Mouse (Mus musculus) brain, adult 2 months (tissue): ENCODE data around the gene Man1c1.
A peak's percentile ranks its signal among the peaks of the same experiment; 100 is the strongest.

Source experiments
- DNase-seq: peaks from one replicate; pipeline ENCODE4 v3.0.0; 2011; ENCODE audit warnings: low read depth, low spot score

The Man1c1 gene

GRCm38 (mm10) chr4:134606054-134606453, 98.0 kb downstream of the Man1c1 start:
- peak; percentile 68 for DNase-seq

DNA sequence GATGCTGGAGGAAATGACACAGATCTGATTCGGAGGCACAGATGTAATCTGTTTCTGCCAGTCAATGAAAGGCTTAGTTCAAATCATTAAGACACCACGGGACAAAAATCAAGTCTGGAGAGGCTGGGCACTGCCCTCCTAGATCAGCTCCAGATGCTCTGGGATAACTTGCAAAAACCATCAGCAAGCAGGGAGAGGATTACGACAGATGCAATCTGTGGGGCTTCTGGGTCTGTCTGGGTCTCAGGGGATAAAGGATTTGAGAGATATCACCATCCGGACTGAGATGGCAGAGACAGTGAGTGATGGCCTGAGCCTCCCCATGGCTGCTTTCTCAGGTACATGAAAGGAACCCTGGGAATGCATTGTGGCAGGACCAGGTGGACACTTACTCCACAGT, 99.6 kb downstream of the Man1c1 start:
- DNase-seq, result no peak

DNA sequence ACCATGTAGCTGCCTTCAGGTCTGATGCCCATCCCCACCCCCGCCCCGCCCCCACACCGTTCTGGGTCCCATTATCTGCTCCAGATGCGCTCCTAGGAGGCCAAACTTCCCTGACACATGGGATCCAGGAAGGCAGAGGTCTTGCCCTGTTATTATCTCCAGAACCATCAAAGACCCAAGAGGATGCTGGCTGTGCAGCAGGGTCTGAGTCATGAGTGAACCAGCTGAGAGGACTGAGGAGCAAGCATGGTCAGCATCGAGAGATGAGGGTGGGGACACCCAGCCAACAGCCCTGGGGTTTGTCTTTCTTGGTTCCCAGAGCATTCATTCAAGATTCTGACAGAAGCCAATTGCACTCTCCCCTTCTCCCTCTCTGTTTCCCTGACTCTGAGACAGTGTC, 100.5 kb downstream of the Man1c1 start:
- DNase-seq, result no peak

DNA sequence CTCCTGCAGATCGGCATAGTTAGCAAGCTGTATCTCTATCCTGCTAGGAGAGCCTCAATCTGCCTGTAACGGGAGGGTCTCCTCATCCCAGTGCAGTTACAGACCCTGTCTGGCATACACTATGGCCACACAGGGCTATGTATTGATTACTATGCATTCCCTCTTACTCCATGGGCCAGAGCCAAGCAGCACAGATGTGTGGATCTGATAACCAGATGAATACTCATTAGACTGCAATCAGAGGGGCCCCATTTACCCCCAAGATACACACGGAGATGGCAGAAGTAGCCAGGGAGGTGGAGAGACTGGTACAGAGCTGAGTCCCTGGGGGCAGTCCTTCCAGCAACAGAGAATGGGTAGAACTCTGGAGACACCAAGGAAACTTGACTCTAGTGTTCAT, 101.5 kb downstream of the Man1c1 start:
- DNase-seq, result no peak

- DNase-seq, result no peak
Measured at GRCm38 (mm10) chr4:134601981-134602380, 102.1 kb downstream of the Man1c1 start.

GRCm38 (mm10) chr4:134601404-134601803, 102.7 kb downstream of the Man1c1 start:
- no peak for DNase-seq

- peak; percentile 83 for DNase-seq
Measured at GRCm38 (mm10) chr4:134600777-134601176, 103.3 kb downstream of the Man1c1 start.

GRCm38 (mm10) chr4:134600060-134600459, 104.0 kb downstream of the Man1c1 start:
- DNase-seq, result peak; percentile 57

DNA sequence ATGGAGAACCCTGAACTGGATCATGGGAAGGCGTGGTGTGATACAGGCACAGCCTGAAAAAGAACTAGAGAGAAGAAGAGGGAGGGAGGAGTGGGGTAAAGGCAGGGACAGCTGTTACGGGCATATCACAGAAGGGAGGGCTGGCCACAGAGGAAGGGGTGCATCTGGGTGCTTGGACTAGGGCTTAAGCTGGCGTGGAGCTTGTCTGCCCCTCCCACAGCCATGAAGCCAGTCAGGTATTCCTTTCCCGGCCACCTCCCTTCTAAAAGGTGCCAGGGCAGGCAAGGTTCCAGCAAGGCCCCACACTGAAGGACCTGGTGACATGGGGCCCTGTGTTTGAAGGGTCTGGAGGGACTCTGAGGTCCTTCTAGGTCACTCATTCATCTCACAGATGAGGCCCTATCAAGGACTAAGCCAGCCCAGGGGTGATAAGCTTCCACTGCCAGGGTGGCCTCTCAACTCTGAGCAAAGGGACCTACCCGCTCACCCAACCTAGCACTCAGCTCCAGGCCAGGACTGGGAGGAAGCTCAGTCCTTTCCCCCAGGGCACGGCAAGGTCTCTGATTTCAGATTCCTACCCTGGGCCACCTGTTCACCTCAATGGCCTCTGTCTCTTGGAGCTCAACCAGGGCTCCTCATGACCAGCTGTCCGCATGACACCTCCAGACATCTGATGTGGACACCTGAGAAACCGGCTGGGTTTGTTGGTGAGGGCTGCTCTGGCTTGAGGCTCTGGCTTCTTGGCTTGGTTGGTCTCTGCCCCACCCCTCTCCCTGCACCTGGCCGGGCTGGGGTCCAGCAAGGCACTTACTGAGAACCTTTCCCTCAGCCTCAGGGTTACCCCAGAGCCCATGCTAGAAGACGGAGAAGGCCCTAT, 107.0 kb downstream of the Man1c1 start:
- peak; percentile 83 for DNase-seq

- no peak for DNase-seq
Measured at GRCm38 (mm10) chr4:134594731-134595439, 109.2 kb downstream of the Man1c1 start.

DNA sequence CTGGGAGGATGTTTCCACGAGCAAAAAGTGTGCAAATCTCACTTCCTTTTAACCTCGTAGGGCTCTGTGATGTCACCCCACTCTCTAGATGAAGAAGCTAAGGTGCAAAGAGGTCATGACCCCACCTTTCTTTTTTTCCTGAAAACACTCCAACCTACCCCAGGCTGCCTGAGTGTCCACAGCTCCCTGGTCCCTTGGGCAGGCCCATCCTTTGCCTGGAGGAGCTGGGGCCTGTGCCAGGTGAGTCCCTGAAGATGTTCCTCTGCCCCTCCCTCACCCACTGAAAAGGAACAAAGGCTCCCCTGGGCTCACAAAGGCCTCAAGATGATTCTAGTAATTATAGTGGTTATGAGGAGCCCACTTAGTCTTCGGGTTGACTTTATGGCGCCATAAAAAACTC, 111.6 kb downstream of the Man1c1 start:
- DNase-seq, result no peak

- peak; percentile 98 for DNase-seq
Measured at GRCm38 (mm10) chr4:134591506-134592061, 112.5 kb downstream of the Man1c1 start.

- DNase-seq, result peak; percentile 80
Measured at GRCm38 (mm10) chr4:134590227-134590926, 113.7 kb downstream of the Man1c1 start.

GRCm38 (mm10) chr4:134589786-134590185, 114.3 kb downstream of the Man1c1 start:
- no peak for DNase-seq

DNA sequence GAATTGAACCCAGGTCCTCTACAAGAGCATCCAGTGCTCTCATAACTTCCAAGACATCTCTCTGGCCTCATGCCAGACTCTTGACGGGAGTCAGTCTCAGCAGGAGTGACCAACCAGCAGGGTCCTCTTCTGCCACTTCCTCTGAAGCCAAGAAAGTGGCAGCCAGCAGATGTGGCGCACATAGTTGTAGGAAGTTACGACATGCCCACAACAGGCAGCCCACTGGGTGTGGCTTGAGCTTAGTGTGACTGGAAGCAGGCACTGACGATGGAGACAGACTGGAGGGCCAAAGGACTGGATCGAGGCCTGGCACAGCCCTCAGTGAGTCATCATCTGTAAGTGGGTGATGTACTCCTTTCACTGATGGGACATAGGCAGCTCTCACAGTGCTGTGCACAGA, 115.1 kb downstream of the Man1c1 start:
- DNase-seq, result peak; percentile 50

GRCm38 (mm10) chr4:134588287-134588686, 115.8 kb downstream of the Man1c1 start:
- DNase-seq, result no peak

DNA sequence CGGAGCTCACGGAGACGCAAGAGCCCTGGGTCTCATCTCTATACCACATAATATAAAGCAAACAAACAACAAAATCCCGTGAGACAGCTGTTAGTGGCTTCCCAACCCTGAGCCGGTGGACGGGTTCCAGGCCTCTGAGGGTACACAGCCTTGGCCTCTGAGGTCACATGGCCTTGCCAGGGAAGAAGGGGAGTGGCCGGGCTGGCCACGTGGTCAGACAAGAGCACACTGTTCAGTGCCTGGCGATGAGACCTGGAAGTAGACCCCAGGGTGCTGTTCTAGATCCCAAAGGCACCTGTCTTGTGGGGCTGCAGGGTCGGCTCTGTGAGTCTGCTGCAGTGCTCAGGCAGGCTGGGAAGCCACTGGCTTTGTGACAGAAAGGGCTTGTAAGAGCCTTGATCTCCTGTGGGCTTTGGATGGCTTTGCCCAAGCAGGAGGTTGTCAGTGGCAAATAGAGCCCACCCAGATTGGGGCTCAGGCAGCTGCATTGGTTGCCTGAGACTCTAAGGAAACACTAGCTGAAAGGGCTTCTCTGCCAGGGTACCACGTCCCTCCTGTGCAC, 116.4 kb downstream of the Man1c1 start:
- no peak for DNase-seq

DNA sequence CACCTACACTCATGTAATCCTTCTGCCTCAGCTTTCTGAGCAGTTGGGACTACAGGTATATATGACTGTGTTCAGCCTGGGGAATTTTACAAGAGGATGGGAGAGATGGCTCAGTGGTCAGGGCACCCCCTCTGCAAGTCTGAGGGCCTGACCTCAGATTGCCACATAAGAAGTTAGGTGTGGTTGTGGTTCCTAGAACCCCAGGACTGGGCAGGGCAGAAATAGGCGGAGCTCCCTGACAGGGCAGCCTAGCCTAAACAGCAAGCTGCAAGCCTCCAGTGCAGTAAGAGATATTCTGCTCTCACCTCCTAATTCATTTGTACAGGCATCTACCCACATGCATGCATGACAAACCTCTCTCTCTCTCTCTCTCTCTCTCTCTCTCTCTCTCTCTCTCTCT, 117.5 kb downstream of the Man1c1 start:
- DNase-seq, result no peak

DNA sequence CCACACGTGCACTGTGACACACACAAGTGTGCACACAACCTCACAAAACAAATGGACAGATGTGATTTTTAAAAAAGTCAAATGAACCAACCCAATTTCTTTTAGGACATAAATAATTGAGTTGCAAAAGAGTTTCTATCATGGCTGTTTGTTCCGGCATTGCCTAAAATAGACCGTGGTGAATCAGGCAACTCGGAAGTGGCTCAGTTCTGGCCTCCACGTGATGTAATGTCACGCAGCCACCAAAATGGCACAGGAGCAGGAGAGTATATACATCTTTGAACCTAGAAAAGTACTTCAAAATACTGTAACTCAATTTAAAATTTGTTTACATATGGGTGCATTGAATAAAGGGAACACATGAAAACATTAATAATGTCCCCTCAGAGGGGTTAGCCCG, 118.0 kb downstream of the Man1c1 start:
- DNase-seq, result peak; percentile 66

GRCm38 (mm10) chr4:134583513-134583912, 120.6 kb downstream of the Man1c1 start:
- DNase-seq, result no peak

- DNase-seq, result no peak
Measured at GRCm38 (mm10) chr4:134581365-134581764, 122.7 kb downstream of the Man1c1 start.
